Mouse (Mus musculus): ENCODE results near the gene Gm19668.
"Not testable (repeated sequence)": the region's sequence is repeated elsewhere in the genome, so short reads cannot be mapped to it uniquely, and the experiment has no call there.

Gm19668 gene

DNA sequence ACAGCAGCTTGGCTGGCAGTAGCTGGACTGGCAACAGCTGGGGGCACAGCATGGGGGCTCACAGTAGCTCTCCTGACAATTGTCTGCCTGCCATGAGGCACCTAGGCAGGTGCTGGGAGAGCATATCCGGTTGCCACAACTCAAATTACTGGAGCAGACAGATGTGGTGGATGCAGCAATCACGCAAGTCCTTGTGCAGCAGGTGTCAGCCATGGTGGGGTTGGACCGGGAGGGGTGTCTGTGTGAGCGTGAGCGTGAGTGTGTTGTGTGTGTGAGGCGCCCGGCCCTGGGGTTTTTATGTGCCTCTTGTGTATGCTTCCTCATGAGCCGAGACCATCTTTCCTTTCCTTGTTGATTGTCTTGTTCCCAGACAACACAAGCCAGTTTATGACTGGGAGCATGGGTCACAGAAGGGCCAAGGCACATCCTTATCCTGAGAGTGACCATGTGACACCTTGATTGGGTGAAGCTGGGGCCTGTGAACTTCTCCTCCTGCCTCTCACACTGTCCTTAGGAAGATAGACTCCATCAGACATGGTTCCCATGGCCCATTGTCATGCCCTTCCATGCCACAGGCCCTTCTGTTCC lies at the start of gene Gm19668:
TSS of gene Gm19668 (minus strand) at position 213 of the 588 bp plus-strand sequence.
- DNase-seq: no peak

GRCm38 (mm10) chr10:77847538-77847937 lies 48.6 kb upstream of the Gm19668 start:
- DNase-seq: no peak

GRCm38 (mm10) chr10:77846961-77847360 lies 48.0 kb upstream of the Gm19668 start:
- DNase-seq: no peak

DNA sequence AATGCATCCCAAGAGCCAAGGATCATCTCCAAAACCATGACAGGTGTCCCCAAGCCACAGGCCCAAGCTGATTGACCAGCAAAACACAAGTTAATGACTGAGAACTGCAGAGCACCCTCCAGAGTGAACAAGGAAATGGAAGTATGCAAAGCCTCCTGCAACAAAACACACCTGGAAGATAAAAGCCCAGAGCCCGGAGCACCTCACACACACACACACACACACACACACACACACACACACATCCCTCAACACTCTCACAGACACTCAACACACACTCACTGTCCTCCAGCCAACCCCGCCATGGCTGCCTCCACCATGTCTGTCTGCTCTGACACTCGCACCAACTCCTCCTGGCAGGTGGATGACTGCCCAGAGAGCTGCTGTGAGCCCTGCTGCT lies 47.6 kb upstream of the Gm19668 start, which contains the start of gene Gm36176:
TSS of gene Gm36176 (plus strand) at position 301 of the 400 bp plus-strand sequence.
- DNase-seq: no peak

DNA sequence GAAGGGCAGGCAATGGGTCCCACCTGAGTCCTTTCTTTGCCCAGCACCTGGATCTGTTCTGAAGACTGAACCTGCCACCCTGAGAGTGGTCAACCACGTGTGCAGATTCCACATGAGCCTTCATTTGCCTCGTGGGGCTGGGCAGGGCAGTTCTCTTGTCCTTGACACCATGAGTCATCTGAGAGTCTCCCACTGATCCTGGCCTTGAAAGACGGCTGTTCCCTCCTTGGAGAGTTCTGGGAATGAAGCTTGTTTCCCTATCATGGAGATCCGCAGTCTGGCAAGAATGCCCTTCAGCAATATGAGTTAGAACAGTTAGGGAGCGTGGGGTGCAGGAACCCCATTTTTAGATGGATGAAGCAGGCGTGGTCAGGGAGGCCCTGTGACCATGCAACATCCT lies 40.1 kb upstream of the Gm19668 start:
- DNase-seq: no peak

GRCm38 (mm10) chr10:77835647-77836046 lies 36.7 kb upstream of the Gm19668 start, which contains the start of gene Krtap10-10:
Gene Krtap10-10, plus strand, starts transcription at chr10:77835947.
- no peak for DNase-seq

DNA sequence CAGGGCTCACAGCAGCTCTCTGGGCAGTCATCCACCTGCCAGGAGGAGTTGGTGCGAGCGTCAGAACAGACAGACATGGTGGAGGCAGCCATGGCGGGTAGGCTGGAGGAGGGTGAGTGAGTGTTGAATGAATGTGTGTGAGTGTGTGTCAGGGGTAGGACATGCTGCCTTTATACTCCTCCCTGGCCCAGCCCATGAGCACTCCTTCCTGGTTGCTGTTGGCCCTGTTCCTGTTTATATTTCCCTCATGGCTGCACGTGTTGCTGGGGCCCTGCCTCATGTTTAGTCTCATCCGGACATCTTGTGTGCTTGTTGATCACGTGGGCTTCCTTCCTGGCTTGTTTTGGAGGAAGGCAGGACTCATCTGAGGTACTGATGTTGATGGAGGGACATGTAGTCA lies 28.0 kb upstream of the Gm19668 start, which contains the start of gene Krtap10-4:
TSS of gene Krtap10-4 (minus strand) at position 145 of the 400 bp plus-strand sequence.
- DNase-seq: no peak

- no peak for DNase-seq
Observed at GRCm38 (mm10) chr10:77819203-77819602, 20.3 kb upstream of the Gm19668 start.

- DNase-seq: no peak
Observed at GRCm38 (mm10) chr10:77818523-77818922, 19.6 kb upstream of the Gm19668 start.

GRCm38 (mm10) chr10:77815514-77815913 lies 16.6 kb upstream of the Gm19668 start:
- DNase-seq: peak; percentile 18

DNA sequence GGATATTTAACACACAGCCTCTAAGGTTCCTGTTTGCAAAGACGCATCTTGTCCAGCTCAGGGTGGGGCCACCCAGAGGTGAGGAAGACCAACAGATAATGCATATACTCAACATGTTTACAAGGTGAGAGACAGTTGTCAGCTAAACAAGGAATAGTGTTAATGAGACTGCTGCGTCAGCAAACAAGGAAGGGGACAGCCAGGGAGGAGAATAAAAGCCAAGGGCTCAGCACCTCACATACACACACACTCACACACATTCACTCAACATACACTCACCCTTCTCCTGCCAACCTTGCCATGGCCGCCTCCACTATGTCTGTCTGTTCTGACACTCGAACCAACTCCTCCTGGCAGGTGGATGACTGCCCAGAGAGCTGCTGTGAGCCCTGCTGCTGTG lies 15.4 kb upstream of the Gm19668 start, which contains the start of gene Gm2696:
TSS of gene Gm2696 (plus strand) at position 301 of the 400 bp plus-strand sequence.
- no peak for DNase-seq

- DNase-seq: no peak
Observed at GRCm38 (mm10) chr10:77811743-77812142, 12.8 kb upstream of the Gm19668 start, which contains the start of gene Gm9507. Gene Gm9507, minus strand, starts transcription at chr10:77811843.

- no peak for DNase-seq
Observed at GRCm38 (mm10) chr10:77804095-77804494, 5.2 kb upstream of the Gm19668 start.

GRCm38 (mm10) chr10:77798164-77798920 lies 591 bp downstream of the Gm19668 start:
- DNase-seq: not testable (repeated sequence)

DNA sequence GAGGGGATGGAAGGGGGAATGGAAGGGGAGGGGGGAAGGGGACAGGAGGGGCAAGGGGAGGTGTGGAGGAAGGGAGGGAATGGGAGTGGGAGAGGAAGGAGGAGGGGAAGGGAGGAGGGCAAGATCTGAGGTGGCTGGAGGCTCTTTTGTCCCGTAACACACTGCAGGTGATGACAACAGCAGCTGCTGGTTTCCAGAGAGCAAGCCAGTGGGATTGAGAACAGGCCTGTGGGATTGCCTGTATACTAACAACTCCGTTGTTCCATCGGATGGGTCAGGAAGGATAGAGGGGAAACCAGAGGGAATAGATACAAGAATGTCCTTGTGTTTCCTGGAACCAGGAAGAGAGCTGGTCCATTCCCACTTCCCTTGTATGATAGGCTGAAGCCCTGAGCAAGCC lies 1.3 kb downstream of the Gm19668 start:
- DNase-seq: no peak

DNA sequence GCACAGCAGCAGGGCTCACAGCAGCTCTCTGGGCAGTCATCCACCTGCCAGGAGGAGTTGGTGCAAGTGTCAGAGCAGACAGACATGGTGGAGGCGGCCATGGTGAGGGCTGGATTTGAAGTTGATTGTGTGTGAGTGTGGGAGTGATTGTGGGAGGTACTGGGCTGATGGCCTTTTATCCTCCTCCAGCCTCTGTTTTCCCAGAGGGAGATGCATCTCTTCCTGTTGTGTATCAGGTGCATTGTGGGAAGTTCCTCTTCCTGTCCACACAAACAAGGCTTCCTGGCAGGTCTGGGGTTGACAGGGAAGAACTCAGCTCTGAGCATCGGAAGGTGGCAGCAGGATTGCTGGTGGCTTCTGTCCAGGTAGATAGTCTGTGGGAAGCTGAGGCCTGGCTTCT lies 4.0 kb downstream of the Gm19668 start, which contains the start of gene Gm9639:
TSS of gene Gm9639 (minus strand) at position 101 of the 400 bp plus-strand sequence.
- DNase-seq: no peak

GRCm38 (mm10) chr10:77788621-77789020 lies 10.3 kb downstream of the Gm19668 start:
- DNase-seq: no peak

DNA sequence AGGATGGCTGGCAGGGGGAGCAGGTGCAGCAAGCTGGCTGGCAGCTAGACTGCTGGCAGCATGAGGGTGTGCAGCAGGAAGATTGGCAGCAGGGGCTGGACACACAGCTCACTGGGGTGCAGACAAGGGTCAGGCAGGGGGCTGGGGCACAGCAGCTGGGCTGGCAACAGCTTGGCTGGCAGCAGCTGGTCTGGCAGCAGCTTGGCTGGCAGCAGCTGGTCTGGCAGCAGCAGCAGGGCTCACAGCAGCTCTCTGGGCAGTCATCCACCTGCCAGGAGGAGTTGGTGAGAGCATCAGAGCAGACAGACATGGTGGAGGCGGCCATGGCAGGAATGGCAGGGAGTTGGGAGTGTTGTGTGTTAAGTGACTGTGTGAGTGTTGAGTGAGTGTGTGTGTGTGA lies 11.1 kb downstream of the Gm19668 start, which contains the start of gene Gm7137:
TSS of gene Gm7137 (minus strand) at position 325 of the 400 bp plus-strand sequence.
- not testable (repeated sequence) for DNase-seq

- not testable (repeated sequence) for DNase-seq
Observed at GRCm38 (mm10) chr10:77783396-77783795, 15.5 kb downstream of the Gm19668 start.

DNA sequence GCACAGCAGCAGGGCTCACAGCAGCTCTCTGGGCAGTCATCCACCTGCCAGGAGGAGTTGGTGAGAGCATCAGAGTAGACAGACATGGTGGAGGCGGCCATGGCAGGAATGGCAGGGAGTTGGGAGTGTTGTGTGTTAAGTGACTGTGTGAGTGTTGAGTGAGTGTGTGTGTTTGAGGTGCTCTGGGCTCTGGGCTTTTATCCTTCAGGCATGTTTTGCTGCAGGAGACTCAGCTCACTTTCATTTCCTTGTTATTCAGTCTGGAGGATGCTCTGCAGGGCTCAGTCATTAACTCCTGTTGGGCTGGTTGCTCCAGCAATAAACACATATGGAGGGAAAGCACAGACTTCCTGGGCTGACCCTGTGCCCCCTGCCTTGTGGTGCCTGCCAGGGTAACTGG lies 16.5 kb downstream of the Gm19668 start, which contains the start of gene Gm3250:
TSS of gene Gm3250 (minus strand) at position 101 of the 400 bp plus-strand sequence.
- not testable (repeated sequence) for DNase-seq

- DNase-seq: not testable (repeated sequence)
Observed at GRCm38 (mm10) chr10:77776844-77777243, 22.1 kb downstream of the Gm19668 start, which contains the start of gene Gm7138. Gene Gm7138, minus strand, starts transcription at chr10:77776944.

GRCm38 (mm10) chr10:77772142-77772541 lies 26.8 kb downstream of the Gm19668 start:
- DNase-seq: not testable (repeated sequence)

GRCm38 (mm10) chr10:77771225-77771624 lies 27.7 kb downstream of the Gm19668 start, which contains the start of gene Gm3238:
Gene Gm3238, minus strand, starts transcription at chr10:77771325.
- DNase-seq: not testable (repeated sequence)

All from kidney, adult 18-20 months (tissue).